Mouse (Mus musculus) left cerebral cortex, postnatal 36 days (tissue): ENCODE results near the gene Slc9a9. TPM values are rescaled to one million over a fixed set of nuclear protein-coding genes. Genes with fewer than 3 reads are reported as not detected.

ENCODE experiments used
- DNase-seq, 2 experiments: peaks; one replicate each; pipeline ENCODE4 v3.0.0; 2021 to 2022; ENCODE audit warnings: low spot score in 2 of 2, mixed read lengths in 1 of 2
- intact Hi-C: fragments of 180-260 bp; cut with DNase I; formaldehyde crosslinking; loops from one replicate; pipeline ENCODE4 v1.15.1; 2025
- total RNA-seq, 2 experiments: library from RNA; stranded (reverse); gene quantifications; 2 replicates each; pipeline ENCODE4 v1.2.3; 2021

The Slc9a9 gene
- total RNA-seq, 2 experiments from 2014 or later: 20.1 to 22.5 TPM

- DNase-seq: no peak
These were observed 103.6 kb downstream of the Slc9a9 start for GRCm38 (mm10) chr9:94773357-94773756.

GRCm38 (mm10) chr9:94788261-94788660 is 118.6 kb downstream of the Slc9a9 start:
- intact Hi-C loops: no loop called here

More at GRCm38 (mm10) chr9:94773357-94773756, 103.6 kb downstream of the Slc9a9 start:
- intact Hi-C loops: no loop called here

GRCm38 (mm10) chr9:94790966-94791365 is 121.3 kb downstream of the Slc9a9 start:
- intact Hi-C loops: no loop called here
- DNase-seq: no peak

More at GRCm38 (mm10) chr9:94788261-94788660, 118.6 kb downstream of the Slc9a9 start:
- DNase-seq: no peak

GRCm38 (mm10) chr9:94803073-94803472 is 133.4 kb downstream of the Slc9a9 start:
- DNase-seq: no peak
- intact Hi-C loops: no loop called here

- intact Hi-C loops: no loop called here
- DNase-seq: no peak
These were observed 135.8 kb downstream of the Slc9a9 start for GRCm38 (mm10) chr9:94805506-94805905.

GRCm38 (mm10) chr9:94815518-94815917 is 145.8 kb downstream of the Slc9a9 start:
- intact Hi-C loops: no loop called here
- no peak for DNase-seq

- intact Hi-C loops: no loop called here
- no peak for DNase-seq
These were observed 151.6 kb downstream of the Slc9a9 start for GRCm38 (mm10) chr9:94821268-94821667.

GRCm38 (mm10) chr9:94833836-94834235 is 164.1 kb downstream of the Slc9a9 start:
- DNase-seq: no peak
- intact Hi-C loops: loop anchor here (10.0 kb wide), 2 partner anchors 69 to 571 kb away; partner anchors contain the start of gene Chst2

GRCm38 (mm10) chr9:94837384-94837783 is 167.7 kb downstream of the Slc9a9 start:
- intact Hi-C loops: loop anchor here (10.0 kb wide), 2 partner anchors 73 to 567 kb away; partner anchors contain the start of gene Chst2

GRCm38 (mm10) chr9:94838479-94839031 is 168.8 kb downstream of the Slc9a9 start:
- no peak for DNase-seq
- intact Hi-C loops: loop anchor here (10.0 kb wide), 2 partner anchors 74 to 566 kb away; partner anchors contain the start of gene Chst2

More at GRCm38 (mm10) chr9:94837384-94837783, 167.7 kb downstream of the Slc9a9 start:
- DNase-seq: no peak

GRCm38 (mm10) chr9:94839204-94839603 is 169.5 kb downstream of the Slc9a9 start:
- intact Hi-C loops: loop anchor here (10.0 kb wide), 2 partner anchors 74 to 566 kb away; partner anchors contain the start of gene Chst2
- no peak for DNase-seq

- intact Hi-C loops: loop anchor here (10.0 kb wide), 1 partner anchor 96 kb away; no protein-coding TSS in a partner anchor
- DNase-seq: no peak
These were observed 170.7 kb downstream of the Slc9a9 start for GRCm38 (mm10) chr9:94840398-94840797.

- DNase-seq: no peak
- intact Hi-C loops: loop anchor here (10.0 kb wide), 1 partner anchor 96 kb away; no protein-coding TSS in a partner anchor
These were observed 171.3 kb downstream of the Slc9a9 start for GRCm38 (mm10) chr9:94840972-94841371.

- no peak for DNase-seq
- intact Hi-C loops: loop anchor here (10.0 kb wide), 1 partner anchor 99 kb away; no protein-coding TSS in a partner anchor
These were observed 174.5 kb downstream of the Slc9a9 start for GRCm38 (mm10) chr9:94844176-94844575.

- no peak for DNase-seq
- intact Hi-C loops: loop anchor here (10.0 kb wide), 1 partner anchor 103 kb away; no protein-coding TSS in a partner anchor
These were observed 177.9 kb downstream of the Slc9a9 start for GRCm38 (mm10) chr9:94847624-94848023.

- intact Hi-C loops: no loop called here
- no peak for DNase-seq
These were observed 181.8 kb downstream of the Slc9a9 start for GRCm38 (mm10) chr9:94851550-94851949.

- DNase-seq: no peak
- intact Hi-C loops: no loop called here
These were observed 186.4 kb downstream of the Slc9a9 start for GRCm38 (mm10) chr9:94856093-94856492.

- intact Hi-C loops: no loop called here
- no peak for DNase-seq
These were observed 198.8 kb downstream of the Slc9a9 start for GRCm38 (mm10) chr9:94868557-94868956.

GRCm38 (mm10) chr9:94869023-94869799 is 199.5 kb downstream of the Slc9a9 start:
- intact Hi-C loops: no loop called here
- no peak for DNase-seq

- intact Hi-C loops: no loop called here
- DNase-seq: no peak
These were observed 212.8 kb downstream of the Slc9a9 start for GRCm38 (mm10) chr9:94882517-94882916.
